Mouse (Mus musculus) thymus, adult 2 months (tissue): Measurements from ENCODE around the gene Chpf. TPM values are rescaled to one million over a fixed set of nuclear protein-coding genes. Genes with fewer than 3 reads are reported as not detected.

Experiments
- DNase-seq: peaks from one replicate; pipeline ENCODE4 v3.0.0; 2021
- H3K27ac ChIP-seq: fragments of 200-500 bp; 2 replicates; pipeline ENCODE4 v1.5.1; 2012; ENCODE audit warnings: low read length, control low read depth; ENCODE audit not compliant: control insufficient read depth, insufficient read depth
- H3K27me3 ChIP-seq: fragments of 200-500 bp; 2 replicates; pipeline ENCODE4 v1.6.1; 2012; ENCODE audit warnings: mild to moderate bottlenecking, low read length, moderate library complexity, mixed read lengths; ENCODE audit not compliant: control insufficient read depth, insufficient read depth
- H3K36me3 ChIP-seq: fragments of 200-500 bp; 2 replicates; pipeline ENCODE4 v1.6.1; 2012; ENCODE audit warnings: mild to moderate bottlenecking, low read length, moderate library complexity; ENCODE audit not compliant: control insufficient read depth, insufficient read depth
- H3K4me1 ChIP-seq: fragments of 200-500 bp; replicated peaks from 2 replicates; pipeline ENCODE4 v1.6.1; 2012; ENCODE audit warnings: low read length; ENCODE audit not compliant: control insufficient read depth, insufficient read depth
- H3K4me3 ChIP-seq: fragments of 200-500 bp; 2 replicates; pipeline ENCODE4 v1.5.1; 2012; ENCODE audit warnings: mild to moderate bottlenecking, low read length, control low read depth, moderate library complexity; ENCODE audit not compliant: control insufficient read depth, insufficient read depth
- CTCF ChIP-seq: fragments of 200-500 bp; IDR thresholded peaks from 2 replicates; pipeline ENCODE4 v1.5.1; 2012; ENCODE audit warnings: mild to moderate bottlenecking, control low read depth, low read length, moderate library complexity, borderline replicate concordance; ENCODE audit not compliant: control insufficient read depth, poor library complexity, insufficient read depth; ENCODE audit errors: extremely low read depth
- POLR2A ChIP-seq: fragments of 200-500 bp; IDR thresholded peaks from 2 replicates; pipeline ENCODE4 v1.6.1; 2012; ENCODE audit warnings: mild to moderate bottlenecking, low read length, control low read depth, moderate library complexity; ENCODE audit not compliant: control insufficient read depth, poor library complexity, insufficient read depth; ENCODE audit errors: extremely low read depth
- WGBS: fragments of 180-500 bp; shearing (Covaris S2); methylation state at CpG from one replicate; pipeline ENCODE4 v1.1.7; 2018; 5-methylcytosine and 5-hydroxymethylcytosine counted together
- polyA plus RNA-seq: library from polyadenylated mRNA; depleted of rRNA; stranded (reverse); fragments of >200 nt; gene quantifications from 2 replicates; pipeline ENCODE4 v1.2.3, GENCODE M21; 2012

The Chpf gene
- polyA plus RNA-seq, 1 experiment: 43.7 TPM

- WGBS: 7% methylated on average over 13 of the region's 13 CpGs
- TF ChIP-seq POLR2A (no peak), CTCF (no peak)
- no peaks in the 10 kb centered on the region for H3K36me3 ChIP-seq
- peak overlapping the region; percentile 44 for H3K4me3 ChIP-seq
- DNase-seq: no peak
- no peak overlapping the region for H3K27ac ChIP-seq
- H3K27me3 ChIP-seq: peaks cover 12% of the 10 kb centered on the region; the same call in 1 of the 2 replicates
- H3K4me1 ChIP-seq: peaks cover 6% of the 10 kb centered on the region; the same call in 1 of the 2 replicates
Measured at GRCm38 (mm10) chr1:75487040-75487404, 7.9 kb upstream of the Chpf start.

GRCm38 (mm10) chr1:75486561-75486960 lies 7.5 kb upstream of the Chpf start:
- DNase-seq: no peak
- Histone ChIP-seq H3K36me3 (no peaks in the 10 kb centered on the region), H3K27me3 (peaks cover 12% of the 10 kb centered on the region; the same call in 1 of the 2 replicates), H3K4me3 (no peak overlapping the region), H3K4me1 (peaks cover 6% of the 10 kb centered on the region; the same call in 1 of the 2 replicates), H3K27ac (no peak overlapping the region)
- WGBS: 7% methylated on average over 24 of the region's 24 CpGs
- TF ChIP-seq CTCF (no peak), POLR2A (no peak)

- WGBS: 82% methylated on average over 7 of the region's 7 CpGs
- Histone ChIP-seq H3K27ac (no peak overlapping the region), H3K36me3 (no peaks in the 10 kb centered on the region), H3K4me3 (no peak overlapping the region), H3K27me3 (no peaks in the 10 kb centered on the region; the same call in 1 of the 2 replicates), H3K4me1 (peaks cover 9% of the 10 kb centered on the region)
- no peak for TF ChIP-seq POLR2A
- TF ChIP-seq CTCF: no peak
- DNase-seq: no peak
Measured at GRCm38 (mm10) chr1:75480735-75481134, 1.6 kb upstream of the Chpf start.

- no peak overlapping the region for H3K4me3 ChIP-seq
- no peak overlapping the region for H3K27ac ChIP-seq
- no peaks in the 10 kb centered on the region; the same call in 1 of the 2 replicates for H3K27me3 ChIP-seq
- H3K36me3 ChIP-seq: no peaks in the 10 kb centered on the region
- WGBS: 23% methylated on average over 13 of the region's 13 CpGs
- TF ChIP-seq POLR2A (no peak), CTCF (no peak)
- peaks cover 9% of the 10 kb centered on the region for H3K4me1 ChIP-seq
- no peak for DNase-seq
Measured at GRCm38 (mm10) chr1:75480036-75480435, 929 bp upstream of the Chpf start.

- DNase-seq: no peak
- Histone ChIP-seq H3K4me3 (peak overlapping the region; percentile 73), H3K4me1 (peaks cover 9% of the 10 kb centered on the region), H3K27me3 (no peaks in the 10 kb centered on the region; the same call in 1 of the 2 replicates), H3K36me3 (no peaks in the 10 kb centered on the region), H3K27ac (no peak overlapping the region)
- TF ChIP-seq POLR2A (no peak), CTCF (no peak)
- WGBS: 4% methylated on average over 24 of the region's 24 CpGs
Measured at GRCm38 (mm10) chr1:75479635-75479989, 505 bp upstream of the Chpf start.

GRCm38 (mm10) chr1:75478497-75478896 lies 610 bp downstream of the Chpf start:
- WGBS: 1% methylated on average over 25 of the region's 25 CpGs
- no peak for TF ChIP-seq CTCF
- TF ChIP-seq POLR2A: no peak
- H3K4me3 ChIP-seq: peak overlapping the region; percentile 73
- H3K27me3 ChIP-seq: no peaks in the 10 kb centered on the region; the same call in 1 of the 2 replicates
- no peak overlapping the region for H3K27ac ChIP-seq
- peak; percentile 32 for DNase-seq
- no peaks in the 10 kb centered on the region for H3K36me3 ChIP-seq
- peaks cover 9% of the 10 kb centered on the region for H3K4me1 ChIP-seq

- WGBS: 46% methylated on average over 3 of the region's 3 CpGs
- Histone ChIP-seq H3K4me1 (peaks cover 9% of the 10 kb centered on the region), H3K4me3 (no peak overlapping the region), H3K27me3 (no peaks in the 10 kb centered on the region; the same call in 1 of the 2 replicates), H3K27ac (no peak overlapping the region), H3K36me3 (no peaks in the 10 kb centered on the region)
- no peak for DNase-seq
- TF ChIP-seq POLR2A (no peak), CTCF (no peak)
Measured at GRCm38 (mm10) chr1:75477966-75478290, 1.2 kb downstream of the Chpf start.
